Mouse (Mus musculus) brain, embryonic 14.5 days (tissue): ENCODE results near the gene Slc15a2. TPM values are rescaled to one million over a fixed set of nuclear protein-coding genes. Genes with fewer than 3 reads are reported as not detected.

Experiments used
- DNase-seq: peaks from one replicate; pipeline ENCODE4 v3.0.0-alpha.2; 2011; ENCODE audit warnings: low read depth
- CTCF ChIP-seq: fragments of 200-500 bp; IDR thresholded peaks from 2 replicates; pipeline ENCODE4 v1.5.1; 2012; ENCODE audit warnings: inconsistent platforms, mild to moderate bottlenecking, moderate library complexity, borderline replicate concordance; ENCODE audit not compliant: insufficient read depth, insufficient read length; ENCODE audit errors: extremely low read depth
- POLR2A ChIP-seq: fragments of 200-500 bp; IDR thresholded peaks from 2 replicates; pipeline ENCODE4 v1.6.1; 2012; ENCODE audit warnings: mild to moderate bottlenecking, inconsistent platforms, borderline replicate concordance; ENCODE audit not compliant: poor library complexity, insufficient read depth, insufficient read length, severe bottlenecking; ENCODE audit errors: extremely low read depth
- polyA plus RNA-seq: library from polyadenylated mRNA; depleted of rRNA; stranded (reverse); fragments of >200 nt; gene quantifications from 2 replicates; pipeline ENCODE4 v1.2.3, GENCODE M21; 2012; rRNA removed

Slc15a2 gene
- 23.9 and 25.2 TPM in 2 replicates for polyA plus RNA-seq

DNA sequence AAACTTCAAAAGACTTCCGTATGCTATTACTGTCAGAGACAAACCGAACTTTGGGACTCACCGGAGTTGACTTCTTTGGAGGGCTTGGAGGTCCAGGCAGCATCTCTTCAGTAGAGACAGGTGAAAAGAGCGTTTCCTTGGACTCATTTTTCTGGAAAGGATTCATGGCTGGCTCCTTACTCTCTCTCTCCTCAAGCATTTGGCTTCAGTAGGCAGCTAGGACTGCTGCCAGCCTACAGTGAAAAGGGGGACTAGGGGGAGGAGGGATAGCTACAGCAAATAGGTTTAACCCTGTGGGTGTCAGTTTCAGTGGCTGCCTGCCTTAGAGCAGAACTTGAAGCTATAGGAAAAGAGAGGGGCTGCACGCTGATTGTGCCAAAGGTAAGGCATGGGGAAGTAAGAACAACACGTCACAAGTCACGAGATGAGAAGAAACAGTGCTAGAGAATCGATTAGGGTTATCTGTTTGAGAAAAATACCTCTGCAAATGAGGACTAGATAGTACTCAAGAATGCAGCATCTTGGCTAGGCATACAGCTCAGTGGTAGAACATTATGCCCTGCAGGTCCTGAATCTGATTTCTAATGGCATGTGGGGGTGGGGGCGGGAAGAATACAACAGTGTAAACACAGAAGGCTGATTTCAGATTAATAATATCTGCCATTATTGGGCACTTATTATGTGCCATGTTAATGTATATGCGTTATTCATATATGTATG lies at the start of gene Slc15a2:
Slc15a2 (minus strand) TSS at position 369 of the 720 bp plus-strand sequence.
- DNase-seq: peak; percentile 95
- TF ChIP-seq POLR2A: no peak

- no peak for TF ChIP-seq CTCF
- DNase-seq: peak; percentile 37
These were observed 44.1 kb upstream of the Slc15a2 start for GRCm38 (mm10) chr16:36828820-36829219.

DNA sequence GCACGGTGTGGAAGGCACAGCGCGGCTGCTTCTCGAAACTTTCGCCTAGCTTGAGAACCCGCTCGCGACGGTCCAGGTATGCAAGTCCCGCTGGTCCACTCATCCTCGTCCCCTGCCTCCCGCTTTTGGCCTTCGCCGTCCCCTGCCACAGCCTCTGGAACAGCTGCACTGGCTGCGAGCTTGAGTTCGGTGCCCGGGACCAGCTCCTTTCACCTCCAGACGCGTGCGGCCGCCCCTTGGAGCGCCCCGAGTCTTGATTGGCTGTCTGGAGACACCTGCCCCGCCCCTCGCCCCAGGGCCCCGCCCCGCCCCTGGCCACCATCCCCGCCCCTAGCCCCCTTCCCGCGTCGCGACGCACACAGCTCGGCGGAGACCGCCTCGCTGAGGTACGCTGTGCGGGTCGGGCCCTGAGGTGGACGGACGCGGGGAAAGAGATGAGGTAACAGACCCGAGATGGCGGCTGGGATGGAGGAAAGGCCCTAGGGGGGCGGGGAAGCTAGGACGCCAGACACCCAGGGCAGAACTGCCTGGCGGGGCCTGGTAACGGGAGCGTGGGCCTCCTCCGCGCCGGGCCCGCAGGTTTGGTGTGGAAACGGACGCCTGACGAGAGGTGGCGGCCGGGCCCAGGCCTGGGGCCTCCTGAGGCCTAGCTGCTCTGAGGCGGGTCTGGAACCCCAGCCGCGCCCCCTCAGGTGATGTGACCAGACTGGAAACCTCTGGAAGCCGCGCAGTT lies 43.5 kb upstream of the Slc15a2 start, which contains the start of gene Iqcb1:
Iqcb1 (plus strand) TSS at position 332 of the 733 bp plus-strand sequence.
- DNase-seq: peak; percentile 93
- TF ChIP-seq POLR2A (peak; percentile 70; the same call in 1 of the 2 replicates), CTCF (no peak)

GRCm38 (mm10) chr16:36827611-36828053 lies 42.9 kb upstream of the Slc15a2 start:
- DNase-seq: peak; percentile 3
- TF ChIP-seq CTCF: no peak
- no peak for TF ChIP-seq POLR2A

- TF ChIP-seq POLR2A (no peak), CTCF (no peak)
- DNase-seq: no peak
These were observed 36.7 kb upstream of the Slc15a2 start for GRCm38 (mm10) chr16:36821474-36821873.

DNA sequence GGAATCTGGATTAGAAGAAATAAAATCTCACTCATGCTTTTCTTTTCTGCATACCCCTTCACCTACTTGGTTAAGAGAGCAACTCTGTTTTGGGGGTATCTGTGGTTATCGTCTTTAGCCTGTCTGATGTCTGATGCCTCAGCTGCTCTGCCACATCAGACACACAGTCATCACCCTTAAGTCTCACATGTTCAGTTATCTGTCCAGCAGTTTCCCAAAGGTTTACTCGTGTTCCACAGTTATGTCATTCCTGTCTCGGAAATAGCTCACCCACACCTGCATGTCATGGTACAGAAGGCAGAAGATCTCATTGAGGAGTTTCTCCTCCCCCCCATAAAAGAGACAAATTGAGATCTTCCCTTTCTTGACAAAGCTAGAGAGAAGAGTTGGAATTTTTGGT lies 36.0 kb upstream of the Slc15a2 start:
- TF ChIP-seq POLR2A (no peak), CTCF (no peak)
- DNase-seq: no peak

DNA sequence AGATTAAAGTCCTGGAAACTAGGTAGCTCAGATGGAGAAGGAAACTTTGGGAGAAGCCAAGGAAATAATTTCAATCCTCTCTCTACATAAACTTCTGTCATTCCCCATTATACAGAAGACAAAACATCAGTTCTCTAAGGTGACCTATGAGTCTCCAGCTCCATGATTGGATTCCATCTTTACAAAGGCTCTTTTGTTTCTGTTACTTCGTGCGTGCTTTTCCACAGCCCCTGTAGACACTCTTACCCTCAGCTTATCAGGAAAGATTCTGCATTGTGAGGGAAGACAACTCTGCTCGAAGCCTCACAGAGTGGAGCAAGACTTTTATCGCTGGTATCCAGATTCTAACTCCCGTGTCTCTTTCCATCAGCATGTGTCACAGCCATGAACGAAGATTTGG lies 35.3 kb upstream of the Slc15a2 start:
- TF ChIP-seq CTCF: no peak
- no peak for TF ChIP-seq POLR2A
- DNase-seq: no peak

DNA sequence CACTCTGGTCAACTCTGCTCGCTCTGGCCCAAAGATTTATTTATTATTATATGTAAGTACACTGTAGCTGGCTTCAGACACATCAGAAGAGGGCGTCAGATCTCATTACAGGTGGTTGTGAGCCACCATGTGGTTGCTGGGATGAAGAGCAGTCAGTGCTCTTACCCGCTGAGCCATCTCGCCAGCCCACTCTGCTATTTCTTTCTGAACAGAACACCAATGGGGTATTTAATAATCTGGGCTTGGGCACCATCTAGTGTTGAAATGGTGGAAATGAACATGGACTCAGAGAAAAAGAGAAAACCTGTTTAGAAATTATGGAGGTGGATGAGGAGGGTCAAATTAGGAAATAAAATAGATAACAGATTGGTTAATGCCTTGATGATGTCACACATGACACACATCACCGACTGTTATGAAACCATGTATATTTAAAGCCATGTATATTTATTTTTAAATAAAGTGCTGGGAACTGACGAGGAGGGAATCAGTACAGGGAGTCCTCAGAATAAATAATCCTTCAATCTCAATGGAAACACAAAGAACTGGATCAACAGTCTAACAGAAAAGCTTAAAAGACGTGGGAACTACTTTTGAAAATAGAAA lies 32.7 kb upstream of the Slc15a2 start:
- DNase-seq: peak; percentile 95
- TF ChIP-seq CTCF: peak; percentile 55; the same call in 1 of the 2 replicates
- no peak for TF ChIP-seq POLR2A

- TF ChIP-seq CTCF: no peak
- TF ChIP-seq POLR2A: no peak
- DNase-seq: no peak
These were observed 32.2 kb upstream of the Slc15a2 start for GRCm38 (mm10) chr16:36816916-36817315.

DNA sequence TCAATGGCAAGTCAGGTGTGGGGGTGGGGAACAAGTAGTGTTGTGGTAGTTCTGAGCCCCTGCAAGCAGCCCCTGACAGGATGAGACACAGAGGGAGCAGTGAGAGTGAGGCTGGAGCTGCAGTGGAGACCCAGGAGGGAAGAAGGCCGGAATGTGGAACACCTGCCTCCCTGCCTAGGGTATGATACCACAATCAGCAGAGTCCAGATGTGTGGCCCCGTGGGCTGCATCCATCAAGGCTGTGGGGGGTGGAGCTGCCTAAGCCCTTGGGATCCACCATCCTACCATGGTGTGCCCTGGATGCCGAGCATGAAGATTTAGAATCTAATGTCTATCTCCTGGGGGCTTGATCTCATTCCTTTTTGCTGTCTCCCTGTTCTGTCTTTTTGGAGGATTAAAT lies 28.9 kb upstream of the Slc15a2 start:
- DNase-seq: no peak
- TF ChIP-seq POLR2A (no peak), CTCF (no peak)

- TF ChIP-seq CTCF (no peak), POLR2A (no peak)
- DNase-seq: no peak
These were observed 23.9 kb upstream of the Slc15a2 start for GRCm38 (mm10) chr16:36808616-36809015.

GRCm38 (mm10) chr16:36802361-36802760 lies 17.6 kb upstream of the Slc15a2 start:
- TF ChIP-seq POLR2A (no peak), CTCF (peak; percentile 26; the same call in 1 of the 2 replicates)
- DNase-seq: no peak

- TF ChIP-seq POLR2A (no peak), CTCF (no peak)
- no peak for DNase-seq
These were observed 13.6 kb upstream of the Slc15a2 start for GRCm38 (mm10) chr16:36798334-36798733.
